Mouse (Mus musculus) cortical plate, adult 2 months (tissue): ENCODE measurements around the gene Zfp507. TPM values are rescaled to one million over a fixed set of nuclear protein-coding genes. Genes with fewer than 3 reads are reported as not detected.

Experiments used
- H3K27ac ChIP-seq: fragments of 200-500 bp; 2 replicates; pipeline ENCODE4 v1.5.1; 2012; ENCODE audit warnings: low read length, control low read depth, inconsistent platforms; ENCODE audit not compliant: insufficient read depth
- H3K4me1 ChIP-seq: fragments of 200-500 bp; 2 replicates; pipeline ENCODE4 v1.6.1; 2011; ENCODE audit warnings: low read length; ENCODE audit not compliant: control insufficient read depth, insufficient read depth
- H3K4me3 ChIP-seq: fragments of 200-500 bp; 2 replicates; pipeline ENCODE4 v1.5.1; 2011; ENCODE audit warnings: mild to moderate bottlenecking, low read length, control low read depth; ENCODE audit not compliant: insufficient read depth
- CTCF ChIP-seq: fragments of 200-500 bp; IDR thresholded peaks from 2 replicates; pipeline ENCODE4 v1.5.1; 2011; ENCODE audit warnings: mild to moderate bottlenecking, control low read depth, low read length; ENCODE audit not compliant: insufficient read depth; ENCODE audit errors: extremely low read depth
- POLR2A ChIP-seq: fragments of 200-500 bp; IDR thresholded peaks from 2 replicates; pipeline ENCODE4 v1.6.1; 2011; ENCODE audit warnings: mild to moderate bottlenecking, low read length, control low read depth; ENCODE audit not compliant: insufficient read depth; ENCODE audit errors: extremely low read depth
- polyA plus RNA-seq: library from polyadenylated mRNA; depleted of rRNA; stranded (reverse); fragments of >200 nt; gene quantifications from 2 replicates; pipeline ENCODE4 v1.2.3, GENCODE M21; 2012

Zfp507 gene
- polyA plus RNA-seq, 1 experiment, result 11.3 TPM

- Histone ChIP-seq H3K4me3 (no peak overlapping the region), H3K4me1 (peaks cover 5% of the 10 kb centered on the region; the same call in 1 of the 2 replicates), H3K27ac (no peak overlapping the region)
- TF ChIP-seq CTCF (peak; percentile 28; the same call in 1 of the 2 replicates), POLR2A (no peak)
These were observed 12.6 kb downstream of the Zfp507 start for GRCm38 (mm10) chr7:35790201-35790600.

- H3K4me1 ChIP-seq, result no peaks in the 10 kb centered on the region
- TF ChIP-seq CTCF, result no peak
- no peak for TF ChIP-seq POLR2A
- no peak overlapping the region for H3K4me3 ChIP-seq
- H3K27ac ChIP-seq, result no peak overlapping the region
These were observed 17.2 kb downstream of the Zfp507 start for GRCm38 (mm10) chr7:35785579-35785978.

- TF ChIP-seq POLR2A, result no peak
- no peak for TF ChIP-seq CTCF
- Histone ChIP-seq H3K4me3 (no peak overlapping the region), H3K4me1 (no peaks in the 10 kb centered on the region), H3K27ac (no peak overlapping the region)
These were observed 20.6 kb downstream of the Zfp507 start for GRCm38 (mm10) chr7:35782252-35782651.

GRCm38 (mm10) chr7:35774127-35774526 lies 28.7 kb downstream of the Zfp507 start:
- Histone ChIP-seq H3K27ac (no peak overlapping the region), H3K4me1 (no peaks in the 10 kb centered on the region), H3K4me3 (no peak overlapping the region)
- TF ChIP-seq POLR2A, result no peak
- no peak for TF ChIP-seq CTCF

GRCm38 (mm10) chr7:35772347-35772746 lies 30.5 kb downstream of the Zfp507 start:
- Histone ChIP-seq H3K4me1 (no peaks in the 10 kb centered on the region), H3K4me3 (no peak overlapping the region), H3K27ac (no peak overlapping the region)
- no peak for TF ChIP-seq CTCF
- TF ChIP-seq POLR2A, result no peak

- no peaks in the 10 kb centered on the region for H3K4me1 ChIP-seq
- H3K4me3 ChIP-seq, result no peak overlapping the region
- TF ChIP-seq POLR2A (no peak), CTCF (no peak)
- H3K27ac ChIP-seq, result no peak overlapping the region
These were observed 31.7 kb downstream of the Zfp507 start for GRCm38 (mm10) chr7:35771106-35771505.

- Histone ChIP-seq H3K4me1 (no peaks in the 10 kb centered on the region), H3K4me3 (no peak overlapping the region), H3K27ac (no peak overlapping the region)
- TF ChIP-seq CTCF, result no peak
- TF ChIP-seq POLR2A, result no peak
These were observed 32.7 kb downstream of the Zfp507 start for GRCm38 (mm10) chr7:35770122-35770521.

GRCm38 (mm10) chr7:35764461-35764860 lies 38.3 kb downstream of the Zfp507 start:
- TF ChIP-seq CTCF, result no peak
- no peak for TF ChIP-seq POLR2A
- Histone ChIP-seq H3K4me3 (no peak overlapping the region), H3K4me1 (peaks cover 2% of the 10 kb centered on the region; the same call in 1 of the 2 replicates), H3K27ac (no peak overlapping the region)

- Histone ChIP-seq H3K4me3 (no peak overlapping the region), H3K4me1 (peaks cover 2% of the 10 kb centered on the region; the same call in 1 of the 2 replicates), H3K27ac (no peak overlapping the region)
- no peak for TF ChIP-seq POLR2A
- TF ChIP-seq CTCF, result no peak
These were observed 41.0 kb downstream of the Zfp507 start for GRCm38 (mm10) chr7:35761801-35762200.

- peaks cover 2% of the 10 kb centered on the region; the same call in 1 of the 2 replicates for H3K4me1 ChIP-seq
- TF ChIP-seq CTCF (peak; percentile 33), POLR2A (no peak)
- no peak overlapping the region for H3K27ac ChIP-seq
- no peak overlapping the region for H3K4me3 ChIP-seq
These were observed 43.2 kb downstream of the Zfp507 start for GRCm38 (mm10) chr7:35759602-35760001.
